Mouse (Mus musculus) megakaryocyte, adult 5-6 weeks (primary cell): ENCODE results near the gene Usp21. TPM values are rescaled to one million over a fixed set of nuclear protein-coding genes. Genes with fewer than 3 reads are reported as not detected.
"Not testable (repeated sequence)": the region's sequence is repeated elsewhere in the genome, so short reads cannot be mapped to it uniquely, and the experiment has no call there.

Experiments
- ATAC-seq: 2 replicates; pipeline ENCODE4 v1.8.0; 2016; ENCODE audit warnings: mild to moderate bottlenecking, inconsistent platforms; ENCODE audit not compliant: poor library complexity, severe bottlenecking
- total RNA-seq, 2 experiments: library from RNA; stranded (forward) in 1 of 2; stranded (reverse) in 1 of 2; fragments of 153-499, 151-499 nt in 1 of 2; fragments of 221-1000, 200-1000 nt in 1 of 2; gene quantifications; 2 replicates each; pipeline versions ENCODE4 v1.2.3 to v1.2.4; 2015 to 2017

Gene Usp21
- total RNA-seq, 2 experiments from 2014 or later, result 20.2 to 41.1 TPM

GRCm38 (mm10) chr1:171247916-171248315, 39.9 kb downstream of the Usp21 start:
- ATAC-seq, result no peak

GRCm38 (mm10) chr1:171247453-171247841, 40.3 kb downstream of the Usp21 start:
- peak; percentile 36 for ATAC-seq

- ATAC-seq, result peak; percentile 97
These were observed 40.9 kb downstream of the Usp21 start for GRCm38 (mm10) chr1:171246709-171247452.

DNA sequence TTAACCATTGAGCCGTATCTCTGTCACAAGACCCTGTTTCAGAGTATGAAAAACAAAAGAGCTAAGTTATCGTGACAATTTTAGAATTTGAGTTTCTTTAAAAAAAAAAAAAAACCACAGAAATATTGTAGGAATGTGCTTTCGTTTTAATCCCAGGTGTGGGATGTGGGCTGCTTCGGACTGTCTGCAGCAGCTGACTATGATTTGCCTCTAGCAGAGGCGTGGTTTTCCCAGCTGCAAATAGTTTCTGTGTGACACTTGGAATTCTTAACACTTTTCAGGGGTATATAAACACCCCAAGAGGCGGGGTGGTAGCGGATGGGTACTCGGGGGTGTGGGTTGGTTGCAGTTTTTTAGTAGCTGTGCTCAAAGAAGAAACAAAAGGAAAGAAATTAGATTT, 42.4 kb downstream of the Usp21 start:
- ATAC-seq, result no peak

DNA sequence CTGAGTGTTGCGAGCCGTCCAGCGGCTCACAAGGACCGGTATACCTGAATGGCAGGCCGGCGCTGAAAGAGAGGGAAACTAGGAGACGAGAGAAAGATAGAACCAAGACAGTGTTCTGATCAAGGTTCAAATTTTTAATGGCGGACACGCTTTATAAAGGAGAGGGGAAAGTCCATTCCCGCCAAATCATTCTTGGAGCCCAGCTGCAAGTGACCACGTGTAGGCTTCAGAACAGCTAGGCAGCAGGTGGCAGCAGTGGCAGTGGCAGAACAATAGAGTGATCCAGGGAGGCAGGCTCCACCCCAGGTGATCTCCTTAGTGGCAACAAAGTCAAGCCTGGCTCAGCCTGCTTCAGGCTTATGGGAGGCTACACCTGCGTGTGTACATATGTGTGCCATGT, 45.8 kb downstream of the Usp21 start:
- ATAC-seq, result not testable (repeated sequence)

DNA sequence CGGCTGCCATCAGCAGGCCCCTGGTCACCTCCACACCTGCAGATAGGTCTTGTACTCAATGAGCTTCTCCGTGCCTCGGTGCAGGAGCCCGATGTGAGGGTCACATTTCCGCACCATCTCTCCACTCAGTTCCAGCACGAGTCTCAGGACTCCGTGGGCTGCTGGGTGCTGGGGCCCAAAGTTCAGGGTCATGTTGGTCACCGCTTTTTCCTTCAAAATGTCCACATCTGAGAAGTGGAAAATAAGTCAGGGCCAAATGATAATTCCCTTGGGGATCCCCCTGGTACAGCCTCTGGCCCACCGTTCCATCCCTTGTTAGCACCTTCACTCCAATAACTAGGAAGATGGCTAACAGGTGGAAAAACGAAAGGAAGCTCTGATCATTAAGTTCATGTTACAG, 46.9 kb downstream of the Usp21 start:
- no peak for ATAC-seq

GRCm38 (mm10) chr1:171239992-171240744, 47.6 kb downstream of the Usp21 start:
- no peak for ATAC-seq

DNA sequence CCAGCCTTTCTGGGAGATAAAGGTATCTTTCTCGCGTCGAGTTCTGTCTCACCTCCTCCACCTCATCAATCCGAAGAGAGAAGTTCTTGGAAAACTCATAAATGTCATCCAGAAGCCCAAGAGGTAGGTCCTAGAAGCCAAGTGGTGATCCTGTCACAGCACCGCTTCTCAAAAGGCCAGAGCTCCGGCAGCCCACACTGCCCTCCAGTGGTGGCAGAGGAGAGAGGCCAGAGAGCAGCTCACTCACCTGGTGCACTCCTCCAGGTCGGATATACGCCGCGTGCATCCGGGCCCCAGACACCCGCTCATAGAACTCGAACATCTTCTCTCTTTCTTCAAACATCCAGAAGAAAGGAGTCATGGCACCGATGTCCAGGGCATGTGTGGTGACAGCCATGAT, 49.3 kb downstream of the Usp21 start:
- ATAC-seq, result peak; percentile 72

- ATAC-seq, result no peak
These were observed 50.4 kb downstream of the Usp21 start for GRCm38 (mm10) chr1:171237438-171237837.

DNA sequence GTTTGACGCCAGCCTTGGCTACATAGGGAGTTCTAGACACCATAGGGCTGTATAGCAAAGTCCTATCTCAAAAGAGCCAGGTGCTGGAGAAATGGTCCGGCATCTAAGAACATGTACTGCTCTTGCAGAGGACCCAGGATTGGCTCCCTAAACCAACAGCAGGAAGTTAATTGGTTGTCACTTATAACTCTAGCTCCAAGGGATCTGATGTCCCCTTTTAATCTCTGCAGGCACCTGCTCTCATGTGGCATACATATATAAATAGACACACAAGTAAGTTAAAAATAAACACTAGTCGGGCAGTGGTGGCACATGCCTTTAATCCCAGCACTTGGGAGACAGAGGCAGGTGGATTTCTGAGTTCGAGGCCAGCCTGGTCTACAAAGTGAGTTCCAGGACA, 52.0 kb downstream of the Usp21 start:
- ATAC-seq, result no peak

- peak; percentile 37 for ATAC-seq
These were observed 53.3 kb downstream of the Usp21 start for GRCm38 (mm10) chr1:171234538-171234937.

- ATAC-seq, result peak; percentile 80
These were observed 53.7 kb downstream of the Usp21 start, which contains the start of gene Fcer1g for GRCm38 (mm10) chr1:171234126-171234525. TSS of gene Fcer1g (minus strand) at chr1:171234365.

DNA sequence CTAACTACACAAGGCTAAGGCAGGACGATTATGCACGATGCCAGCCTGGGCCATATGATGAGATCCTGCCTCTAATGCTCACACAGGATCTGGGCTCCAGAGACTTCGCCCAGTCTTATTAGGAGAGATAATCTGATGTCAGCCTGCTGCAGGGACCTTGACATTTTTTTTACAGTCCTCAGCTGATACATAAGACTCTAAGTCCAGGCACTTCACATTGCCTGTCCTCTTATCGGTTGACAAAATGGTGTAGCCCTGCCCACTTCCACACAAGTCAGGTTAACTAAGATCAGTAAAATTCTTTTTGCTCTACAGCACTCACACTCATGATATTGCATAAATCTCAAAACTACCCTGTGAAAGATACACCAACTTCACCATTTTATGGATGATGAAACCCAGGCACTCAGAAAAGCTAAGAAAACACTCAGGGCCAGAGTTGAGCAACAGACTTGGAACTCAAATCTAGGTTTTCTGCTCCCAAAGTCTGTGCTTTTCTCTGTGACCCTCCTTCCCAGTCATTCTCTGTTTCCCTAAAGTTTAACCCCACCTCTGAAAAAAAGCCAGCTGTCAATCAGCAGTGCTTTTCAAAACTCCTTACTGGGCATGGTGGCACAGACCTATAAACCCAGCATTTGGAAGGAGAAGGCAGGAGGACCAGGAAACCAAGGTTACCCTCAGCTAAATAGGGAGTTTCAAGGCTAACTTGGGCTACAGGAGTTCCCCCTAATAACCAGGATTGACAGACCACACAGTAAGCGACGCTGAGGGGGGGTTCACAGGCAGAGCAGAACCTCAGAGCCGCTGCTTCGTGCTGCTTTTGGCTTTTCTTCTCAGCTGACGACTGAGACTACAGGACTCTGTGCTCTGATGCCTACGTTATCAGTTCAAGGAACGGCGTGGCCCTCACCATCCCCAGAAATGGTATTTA, 54.7 kb downstream of the Usp21 start:
- peak; percentile 25; the same call in 1 of the 2 replicates for ATAC-seq

DNA sequence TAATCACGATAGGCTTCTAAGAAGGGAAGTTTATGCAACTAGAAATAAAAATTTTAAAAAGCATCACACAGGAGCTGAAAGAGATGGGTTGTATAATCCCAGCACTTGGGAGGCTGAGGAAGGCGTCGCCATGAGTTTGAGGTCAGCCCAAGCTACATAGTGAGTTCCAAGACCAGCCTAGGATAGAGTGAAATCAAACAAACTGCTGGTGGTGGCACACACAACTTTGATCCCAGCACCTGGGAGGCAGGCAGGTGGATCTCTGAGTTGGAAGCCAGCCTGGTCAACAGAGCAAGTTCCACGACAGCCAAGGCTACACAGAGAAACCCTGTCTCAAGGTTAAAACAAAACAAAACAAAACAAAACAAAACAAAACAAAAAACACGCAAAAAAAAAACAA, 55.4 kb downstream of the Usp21 start:
- no peak for ATAC-seq

Other genes starting within 250 kb of the Usp21 start
- 499 and 513 TPM in 2 replicates for gene Fcgr3, start 223.1 kb downstream of the Usp21 start, total RNA-seq (2015)
- 540 and 572 TPM in 2 replicates for gene Fcgr3, start 223.1 kb downstream of the Usp21 start, total RNA-seq (2017)
- 0.91 and 1.0 TPM in 2 replicates for gene Cfap126, start 174.1 kb downstream of the Usp21 start, total RNA-seq (2015)
- gene Cfap126, start 174.1 kb downstream of the Usp21 start, total RNA-seq (2017), result 0.59 TPM in 1 of 2 replicates, not detected in the other
- gene Sdhc, start 137.4 kb downstream of the Usp21 start, total RNA-seq (2015), result 102 and 130 TPM in 2 replicates
- gene Sdhc, start 137.4 kb downstream of the Usp21 start, total RNA-seq (2017), result 34.5 and 43.0 TPM in 2 replicates
- not detected in 2 replicates for gene Mpz, start 137.3 kb downstream of the Usp21 start, total RNA-seq (2015)
- gene Mpz, start 137.3 kb downstream of the Usp21 start, total RNA-seq (2017), result not detected in 2 replicates
- 1.2 and 1.4 TPM in 2 replicates for gene Pcp4l1, start 91.7 kb downstream of the Usp21 start, total RNA-seq (2015)
- 0.44 and 0.73 TPM in 2 replicates for gene Pcp4l1, start 91.7 kb downstream of the Usp21 start, total RNA-seq (2017)
- gene Nr1i3, start 74.0 kb downstream of the Usp21 start, total RNA-seq (2015), result not detected in 2 replicates
- gene Nr1i3, start 74.0 kb downstream of the Usp21 start, total RNA-seq (2017), result 0.04 TPM in 2 replicates
- 7.3 and 8.2 TPM in 2 replicates for gene Tomm40l, start 65.5 kb downstream of the Usp21 start, total RNA-seq (2015)
- gene Tomm40l, start 65.5 kb downstream of the Usp21 start, total RNA-seq (2017), result 8.5 and 14.4 TPM in 2 replicates
- gene Apoa2, start 62.9 kb downstream of the Usp21 start, total RNA-seq (2015), result 0.87 TPM in 1 of 2 replicates, not detected in the other
- not detected in 2 replicates for gene Apoa2, start 62.9 kb downstream of the Usp21 start, total RNA-seq (2017)
- 2,036 and 2,044 TPM in 2 replicates for gene Fcer1g, start 53.6 kb downstream of the Usp21 start, total RNA-seq (2015)
- gene Fcer1g, start 53.6 kb downstream of the Usp21 start, total RNA-seq (2017), result 995 and 1,060 TPM in 2 replicates
- gene Adamts4, start 37.6 kb downstream of the Usp21 start, total RNA-seq (2015), result not detected in 2 replicates
- gene Adamts4, start 37.6 kb downstream of the Usp21 start, total RNA-seq (2017), result 0.12 TPM in 1 of 2 replicates, not detected in the other
- 235 and 245 TPM in 2 replicates for gene Ndufs2, start 36.6 kb downstream of the Usp21 start, total RNA-seq (2015)
- 276 and 306 TPM in 2 replicates for gene Ndufs2, start 36.6 kb downstream of the Usp21 start, total RNA-seq (2017)
- gene B4galt3, start 17.7 kb downstream of the Usp21 start, total RNA-seq (2015), result 17.8 and 20.4 TPM in 2 replicates
- gene B4galt3, start 17.7 kb downstream of the Usp21 start, total RNA-seq (2017), result 28.5 and 33.5 TPM in 2 replicates
- gene Ppox, start 6.8 kb downstream of the Usp21 start, total RNA-seq (2015), result 26.5 and 27.4 TPM in 2 replicates
- gene Ppox, start 6.8 kb downstream of the Usp21 start, total RNA-seq (2017), result 14.5 and 18.0 TPM in 2 replicates
- gene Ufc1, start 7.0 kb upstream of the Usp21 start, total RNA-seq (2015), result 95.3 and 105 TPM in 2 replicates
- gene Ufc1, start 7.0 kb upstream of the Usp21 start, total RNA-seq (2017), result 54.6 and 78.6 TPM in 2 replicates
- gene Dedd, start 41.2 kb upstream of the Usp21 start, total RNA-seq (2015), result 22.4 and 23.6 TPM in 2 replicates
- gene Dedd, start 41.2 kb upstream of the Usp21 start, total RNA-seq (2017), result 12.1 and 13.1 TPM in 2 replicates
- gene Nit1, start 57.7 kb upstream of the Usp21 start, total RNA-seq (2015), result 6.5 and 9.7 TPM in 2 replicates
- 37.1 and 39.2 TPM in 2 replicates for gene Nit1, start 57.7 kb upstream of the Usp21 start, total RNA-seq (2017)
- 26.1 and 38.4 TPM in 2 replicates for gene Pfdn2, start 57.7 kb upstream of the Usp21 start, total RNA-seq (2015)
- 16.0 and 27.3 TPM in 2 replicates for gene Pfdn2, start 57.7 kb upstream of the Usp21 start, total RNA-seq (2017)
- gene Klhdc9, start 72.8 kb upstream of the Usp21 start, total RNA-seq (2015), result 0.09 TPM in 1 of 2 replicates, not detected in the other
- 0.16 and 0.59 TPM in 2 replicates for gene Klhdc9, start 72.8 kb upstream of the Usp21 start, total RNA-seq (2017)
- 0.66 and 1.2 TPM in 2 replicates for gene Nectin4, start 82.1 kb upstream of the Usp21 start, total RNA-seq (2015)
- gene Nectin4, start 82.1 kb upstream of the Usp21 start, total RNA-seq (2017), result 1.3 and 2.1 TPM in 2 replicates
- 95.6 and 105 TPM in 2 replicates for gene Arhgap30, start 101.0 kb upstream of the Usp21 start, total RNA-seq (2015)
- gene Arhgap30, start 101.0 kb upstream of the Usp21 start, total RNA-seq (2017), result 231 and 235 TPM in 2 replicates
- 23.0 and 27.0 TPM in 2 replicates for gene Usf1, start 123.3 kb upstream of the Usp21 start, total RNA-seq (2015)
- gene Usf1, start 123.3 kb upstream of the Usp21 start, total RNA-seq (2017), result 76.7 and 80.1 TPM in 2 replicates
- 3.8 and 4.1 TPM in 2 replicates for gene Tstd1, start 130.9 kb upstream of the Usp21 start, total RNA-seq (2015)
- gene Tstd1, start 130.9 kb upstream of the Usp21 start, total RNA-seq (2017), result 0.61 and 5.1 TPM in 2 replicates
- gene F11r, start 149.5 kb upstream of the Usp21 start, total RNA-seq (2015), result 0.33 and 0.59 TPM in 2 replicates
- gene F11r, start 149.5 kb upstream of the Usp21 start, total RNA-seq (2017), result not detected in 2 replicates
- gene Alyref2, start 215.5 kb upstream of the Usp21 start, total RNA-seq (2015), result 8.7 and 11.4 TPM in 2 replicates
- 12.7 and 13.2 TPM in 2 replicates for gene Alyref2, start 215.5 kb upstream of the Usp21 start, total RNA-seq (2017)
- not detected in 2 replicates for gene Itln1, start 247.3 kb upstream of the Usp21 start, total RNA-seq (2015)
- gene Itln1, start 247.3 kb upstream of the Usp21 start, total RNA-seq (2017), result not detected in 2 replicates